Comparison of ENCODE assay signal across 8 mouse cellular contexts in genomic region chr2:45117087-45117561, GRCm38 (mm10). TPM values are rescaled to one million over a fixed set of nuclear protein-coding genes. Genes with fewer than 3 reads are reported as not detected.
A peak's percentile ranks its signal among the peaks of the same experiment; 100 is the strongest.
DNase-seq lines count a peak whose midpoint lies in the region; ATAC-seq and TF ChIP-seq lines count a peak whose summit lies in the region.

TSS of gene Zeb2 (minus strand) at chr2:45117395.

- peak; percentile 16 to 33; a peak in 1 of 4 replicates for ATAC-seq in hematopoietic stem cell, adult 5-6 weeks (replicated peaks in 1 of 2; ENCODE audit: insufficient read depth in 1 of 2, low FRiP score in 2 of 2, low TSS enrichment in 1 of 2, low read depth in 1 of 2, poor library complexity in 2 of 2, severe bottlenecking in 2 of 2)

- no peak for TF ChIP-seq CTCF in bone marrow, adult 2 months (IDR thresholded peaks at IDR 0.05; ENCODE audit: control insufficient read depth, insufficient read depth, low read length)

- H3K4me1 ChIP-seq in bone marrow, adult 2 months (ENCODE audit: control insufficient read depth, insufficient read depth, low read length) = no peaks in the 10 kb centered on the region

- peak within 1 kb of the TSS; percentile 69 for H3K4me3 ChIP-seq in bone marrow, adult 2 months (replicated peaks; ENCODE audit: control insufficient read depth, low read depth, low read length)

- peak within 1 kb of the TSS; percentile 87 for H3K27ac ChIP-seq in bone marrow, adult 2 months (ENCODE audit: control insufficient read depth, insufficient read depth, low read depth, low read length, poor library complexity)

- peak; percentile 39; the same call in 1 of the 2 replicates for TF ChIP-seq POLR2A in bone marrow, adult 2 months (IDR thresholded peaks at IDR 0.05; ENCODE audit: borderline replicate concordance, control insufficient read depth, low read depth, low read length)

- under 1% methylated on average over 29 of the region's 39 CpGs for WGBS in bone marrow, adult 2 months

- DNase-seq in ES-CJ7 (ENCODE audit: low read depth, low spot score) = peak; percentile 70
- DNase-seq in frontal cortex, adult 2 months (ENCODE audit: extremely low spot score in 1 of 2, low spot score in 1 of 2) = peak in 1 of 2 experiments; percentile 70
- DNase-seq in layer of hippocampus, postnatal 10 days (ENCODE audit: low spot score in 2 of 2) = peak; percentile 79 to 86
- DNase-seq in lung, postnatal 10 days = peak; percentile 82
- peak; percentile 66 for DNase-seq in ovary, postnatal 10 days (ENCODE audit: low spot score)
- DNase-seq in urinary bladder, postnatal 14 days (ENCODE audit: low spot score) = peak; percentile 60

RNA-seq across cellular contexts. Expression of gene Zeb2, which starts in this region (rescaled TPM):
- 116 and 143 TPM in 2 replicates for polyA plus RNA-seq in bone marrow, adult 2 months (2011; ENCODE audit: insufficient read depth, insufficient read length, low replicate concordance, missing spikeins)
- 97.6 and 109 TPM in 2 replicates for polyA plus RNA-seq in frontal cortex, adult 2 months (2012; rRNA removed)
- total RNA-seq in hematopoietic stem cell, adult 5-6 weeks (2017) = 71.9 and 80.3 TPM in 2 replicates
- total RNA-seq in layer of hippocampus, postnatal 10 days (2021) = 100 to 1,000 TPM; 351 to 372 TPM
